In genomic region chr11:18919162-18919762, GRCm38 (mm10) we compare ENCODE assay signal across 31 mouse cellular contexts.
DNase-seq lines count a peak whose midpoint lies in the region; ATAC-seq and TF ChIP-seq lines count a peak whose summit lies in the region.
"Had no signal": no experiment of that assay in that cellular context is flagged by ENCODE, and none has a peak within 500 bp of the region (broad histone marks: within the 10 kb centered on the region; RNA-seq: fewer than 3 reads in every experiment).

No protein-coding gene starts in this region.

- ATAC-seq in hindbrain, embryonic 12.5 days (ENCODE audit: low FRiP score): no peak
- ATAC-seq in hindbrain, embryonic 16.5 days: no peak
- ATAC-seq in neural tube, embryonic 13.5 days (ENCODE audit: low read depth): no peak
- no peak for ATAC-seq in neural tube, embryonic 15.5 days (ENCODE audit: low FRiP score)
- ATAC-seq: activated CD4-positive, CD25-positive, alpha-beta regulatory T cell, adult 4 months; liver, embryonic 12.5 days; liver, postnatal 0 days had no signal

- no peak overlapping the region for H3K4me3 ChIP-seq in hindbrain, embryonic 12.5 days
- H3K4me3 ChIP-seq in hindbrain, embryonic 16.5 days (ENCODE audit: low read length): no peak overlapping the region
- H3K4me3 ChIP-seq in neural tube, embryonic 13.5 days: no peak overlapping the region
- H3K4me3 ChIP-seq in neural tube, embryonic 15.5 days (replicated peaks): no peak overlapping the region
- no peak overlapping the region for H3K4me3 ChIP-seq in embryonic fibroblast, embryonic 13.5 days (ENCODE audit: insufficient read depth, low read length)
- H3K4me3 ChIP-seq in myocyte: no peak overlapping the region
- H3K4me3 ChIP-seq: embryonic facial prominence, embryonic 12.5 days; heart, embryonic 10.5 days; kidney, embryonic 15.5 days; layer of hippocampus, adult 2 months; limb, embryonic 13.5 days; liver, embryonic 12.5 days; megakaryocyte, embryonic 14.5 days; midbrain, embryonic 12.5 days had no signal

- TF ChIP-seq CTCF in embryonic fibroblast, embryonic 13.5 days (IDR thresholded peaks at IDR 0.05; ENCODE audit: borderline replicate concordance, insufficient read depth, low read length): no peak

- no peak overlapping the region for H3ac ChIP-seq in myocyte (ENCODE audit: control insufficient read depth, insufficient read length)

- peaks cover 45% of the 10 kb centered on the region for H3K4me1 ChIP-seq in hindbrain, embryonic 12.5 days
- peaks cover 19% of the 10 kb centered on the region for H3K4me1 ChIP-seq in hindbrain, embryonic 16.5 days (ENCODE audit: control insufficient read depth, insufficient read depth, low read depth, low read length)
- H3K4me1 ChIP-seq in neural tube, embryonic 13.5 days (replicated peaks): peaks cover 51% of the 10 kb centered on the region
- peaks cover 42% of the 10 kb centered on the region for H3K4me1 ChIP-seq in neural tube, embryonic 15.5 days
- H3K4me1 ChIP-seq in embryonic fibroblast, embryonic 13.5 days (ENCODE audit: control insufficient read depth, insufficient read depth, low read length): no peaks in the 10 kb centered on the region
- H3K4me1 ChIP-seq: kidney, embryonic 15.5 days had no signal

- no peak overlapping the region for H3K4me2 ChIP-seq in hindbrain, embryonic 12.5 days (replicated peaks)
- no peak overlapping the region for H3K4me2 ChIP-seq in hindbrain, embryonic 16.5 days (ENCODE audit: low read length)
- no peak overlapping the region for H3K4me2 ChIP-seq in neural tube, embryonic 13.5 days
- H3K4me2 ChIP-seq in neural tube, embryonic 15.5 days: no peak overlapping the region
- H3K4me2 ChIP-seq in myocyte (ENCODE audit: low read depth): no peak overlapping the region
- H3K4me2 ChIP-seq: embryonic facial prominence, embryonic 12.5 days; kidney, embryonic 15.5 days; limb, embryonic 13.5 days; liver, embryonic 12.5 days; midbrain, embryonic 12.5 days had no signal

- no peaks in the 10 kb centered on the region for H3K9me3 ChIP-seq in hindbrain, embryonic 12.5 days (replicated peaks)
- H3K9me3 ChIP-seq in hindbrain, embryonic 16.5 days (ENCODE audit: control insufficient read depth, low read length): no peaks in the 10 kb centered on the region
- no peaks in the 10 kb centered on the region for H3K9me3 ChIP-seq in neural tube, embryonic 13.5 days
- H3K9me3 ChIP-seq in neural tube, embryonic 15.5 days (replicated peaks): no peaks in the 10 kb centered on the region
- H3K9me3 ChIP-seq: embryonic facial prominence, embryonic 12.5 days; heart, embryonic 10.5 days; kidney, embryonic 15.5 days; limb, embryonic 13.5 days; liver, embryonic 12.5 days; megakaryocyte, embryonic 14.5 days; midbrain, embryonic 12.5 days had no signal

- no peaks in the 10 kb centered on the region for H3K27me3 ChIP-seq in hindbrain, embryonic 12.5 days
- H3K27me3 ChIP-seq in hindbrain, embryonic 16.5 days (replicated peaks; ENCODE audit: control insufficient read depth, insufficient read depth, low read length): no peaks in the 10 kb centered on the region
- H3K27me3 ChIP-seq in neural tube, embryonic 13.5 days: no peaks in the 10 kb centered on the region
- no peaks in the 10 kb centered on the region for H3K27me3 ChIP-seq in neural tube, embryonic 15.5 days (replicated peaks)
- H3K27me3 ChIP-seq in myocyte (ENCODE audit: control insufficient read depth, insufficient read depth, insufficient read length): no peaks in the 10 kb centered on the region
- H3K27me3 ChIP-seq: CH12.LX; embryonic facial prominence, embryonic 12.5 days; kidney, embryonic 15.5 days; liver, embryonic 12.5 days; megakaryocyte, embryonic 14.5 days; midbrain, embryonic 12.5 days had no signal

- H3K27ac ChIP-seq in hindbrain, embryonic 12.5 days: peak overlapping the region; percentile 44
- H3K27ac ChIP-seq in hindbrain, embryonic 16.5 days (ENCODE audit: low read depth, low read length): no peak overlapping the region
- H3K27ac ChIP-seq in neural tube, embryonic 13.5 days (replicated peaks): 0 out of 2 replicates have a peak overlapping the region, but pooled peaks have one; percentile 23
- no peak overlapping the region for H3K27ac ChIP-seq in neural tube, embryonic 15.5 days (replicated peaks)
- peak overlapping the region; percentile 6; the same call in 1 of the 2 replicates for H3K27ac ChIP-seq in embryonic fibroblast, embryonic 13.5 days (ENCODE audit: insufficient read depth, low read length)
- H3K27ac ChIP-seq: embryonic facial prominence, embryonic 12.5 days; heart, embryonic 10.5 days; kidney, embryonic 15.5 days; layer of hippocampus, adult 2 months; limb, embryonic 13.5 days; liver, embryonic 12.5 days; midbrain, embryonic 12.5 days had no signal

- WGBS in hindbrain, embryonic 12.5 days: 69% methylated on average over 3 of the region's 3 CpGs
- WGBS in hindbrain, embryonic 16.5 days: 57% methylated on average over 3 of the region's 3 CpGs
- 63% methylated on average over 3 of the region's 3 CpGs for WGBS in neural tube, embryonic 13.5 days
- 60% methylated on average over 3 of the region's 3 CpGs for WGBS in neural tube, embryonic 15.5 days

- TF ChIP-seq POLR2A in embryonic fibroblast, embryonic 13.5 days (IDR thresholded peaks at IDR 0.05; ENCODE audit: low read depth, low read length): no peak
- no peak for TF ChIP-seq POLR2A in myocyte (IDR thresholded peaks at IDR 0.05; ENCODE audit: insufficient read length, low read depth)

- H3K79me2 ChIP-seq in myocyte (ENCODE audit: control insufficient read depth, insufficient read depth): no peaks in the 10 kb centered on the region

- 0 out of 2 replicates have a peak, but pooled peaks cover 4% of the 10 kb centered on the region for H3K36me3 ChIP-seq in hindbrain, embryonic 12.5 days
- no peaks in the 10 kb centered on the region for H3K36me3 ChIP-seq in hindbrain, embryonic 16.5 days (ENCODE audit: control insufficient read depth, insufficient read depth, low read length)
- H3K36me3 ChIP-seq in neural tube, embryonic 13.5 days: peaks cover 8% of the 10 kb centered on the region; the same call in 1 of the 2 replicates
- H3K36me3 ChIP-seq in neural tube, embryonic 15.5 days: no peaks in the 10 kb centered on the region
- H3K36me3 ChIP-seq in myocyte (ENCODE audit: control insufficient read depth, insufficient read depth): no peaks in the 10 kb centered on the region
- H3K36me3 ChIP-seq: embryonic facial prominence, embryonic 12.5 days; limb, embryonic 13.5 days; midbrain, embryonic 12.5 days had no signal

- no peak for DNase-seq in frontal cortex, postnatal 25 days (ENCODE audit: low spot score in 2 of 2)
- no peak for DNase-seq in thymus, postnatal 0 days (ENCODE audit: low spot score)
- DNase-seq: adrenal gland, postnatal 10 days; B cell, adult 2 months; cerebellum, adult 11 months; cerebellum, adult 9-11 months; embryo, embryonic 11 days; gastrocnemius, postnatal 14 days; heart, adult 11 months; heart, postnatal 4 days; kidney, adult 18-20 months; kidney, postnatal 25 days; liver, postnatal 0 days; lung, postnatal 4 days; right cerebral cortex, postnatal 14 days had no signal

- H3K9ac ChIP-seq in hindbrain, embryonic 12.5 days: no peak overlapping the region
- H3K9ac ChIP-seq in hindbrain, embryonic 16.5 days (ENCODE audit: low read depth, low read length): no peak overlapping the region
- no peak overlapping the region for H3K9ac ChIP-seq in neural tube, embryonic 13.5 days
- H3K9ac ChIP-seq in neural tube, embryonic 15.5 days (replicated peaks): no peak overlapping the region
- H3K9ac ChIP-seq: embryonic facial prominence, embryonic 12.5 days; kidney, embryonic 15.5 days; limb, embryonic 13.5 days; liver, embryonic 12.5 days; liver, postnatal 0 days; midbrain, embryonic 12.5 days had no signal

TF ChIP-seq in myocyte, 11 proteins besides CTCF, POLR2A, EP300 and RAD21:
- TF ChIP-seq USF1 (IDR thresholded peaks at IDR 0.05; ENCODE audit: low read depth) (no peak), CEBPB (IDR thresholded peaks at IDR 0.05; ENCODE audit: insufficient read depth, poor library complexity, severe bottlenecking) (0 out of 2 replicates have a peak, but pooled peaks have one; percentile 11)

Comparison
In these comparisons a context has a peak if more than half of its experiments do, and no peak if none do; other contexts are left out.
1. H3K27ac ChIP-seq: peak in hindbrain, embryonic 12.5 days (single experiment), neural tube, embryonic 13.5 days (single experiment) and embryonic fibroblast, embryonic 13.5 days (single experiment); none in hindbrain, embryonic 16.5 days (single experiment) and neural tube, embryonic 15.5 days (single experiment).